Mouse (Mus musculus): ENCODE measurements around the gene Spata33. TPM values are rescaled to one million over a fixed set of nuclear protein-coding genes. Genes with fewer than 3 reads are reported as not detected.
"Not testable (repeated sequence)": the region's sequence is repeated elsewhere in the genome, so short reads cannot be mapped to it uniquely, and the experiment has no call there.

The Spata33 gene
- polyA plus RNA-seq, 1 experiment from 2014 or later: 4.8 TPM

- Histone ChIP-seq H3K4me3 (ENCODE audit: low read depth, low read length) (no peak overlapping the region), H3K9me3 (ENCODE audit: low read length) (no peaks in the 10 kb centered on the region), H3K4me1 (ENCODE audit: insufficient read depth, low read depth, low read length) (0 out of 2 replicates have a peak, but pooled peaks cover 1% of the 10 kb centered on the region), H3K9ac (replicated peaks; ENCODE audit: low read depth) (no peak overlapping the region), H3K4me2 (replicated peaks; ENCODE audit: low read depth, low read length) (0 out of 2 replicates have a peak overlapping the region, but pooled peaks have one; percentile 28), H3K36me3 (ENCODE audit: insufficient read depth, low read length) (no peaks in the 10 kb centered on the region), H3K27me3 (replicated peaks; ENCODE audit: insufficient read depth, low read length) (no peaks in the 10 kb centered on the region), H3K27ac (ENCODE audit: low read length) (no peak overlapping the region)
- 2% methylated on average over 9 of the region's 9 CpGs for WGBS
- DNase-seq (ENCODE audit: low spot score): peak; percentile 94
- peak; percentile 52 for ATAC-seq
- TF ChIP-seq EP300 (IDR thresholded peaks at IDR 0.05) (no peak), CTCF (IDR thresholded peaks at IDR 0.05) (peak; percentile 77)
Observed at GRCm38 (mm10) chr8:123190678-123191077, 22.0 kb upstream of the Spata33 start.

DNA sequence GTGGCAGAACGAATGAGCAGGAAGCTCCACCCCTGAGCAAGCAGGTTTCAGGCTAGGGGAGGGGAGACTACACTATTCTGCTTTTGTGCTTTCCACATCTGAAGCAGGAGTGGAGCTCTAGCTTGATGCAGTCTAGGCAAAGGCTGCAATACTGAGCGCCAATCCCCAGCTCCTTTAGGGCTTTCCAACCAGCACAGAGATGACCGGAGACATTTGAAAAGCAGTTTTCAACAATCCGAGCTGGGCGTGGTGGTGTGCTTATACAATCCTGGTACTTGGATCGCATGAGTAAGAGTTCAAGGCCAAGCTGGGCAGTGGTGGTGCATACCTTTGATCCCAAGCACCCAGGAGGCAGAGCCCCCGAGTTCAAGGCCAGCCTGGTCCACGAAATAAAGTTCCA is 20.7 kb upstream of the Spata33 start:
- ATAC-seq (no peak), DNase-seq (ENCODE audit: low spot score) (no peak)
- TF ChIP-seq CTCF (IDR thresholded peaks at IDR 0.05) (no peak), EP300 (IDR thresholded peaks at IDR 0.05) (no peak)
- no peaks in the 10 kb centered on the region for H3K9me3 ChIP-seq (ENCODE audit: low read length)
- WGBS: 47% methylated on average over 8 of the region's 8 CpGs
- H3K27ac ChIP-seq (ENCODE audit: low read length): no peak overlapping the region
- no peaks in the 10 kb centered on the region for H3K4me1 ChIP-seq (ENCODE audit: insufficient read depth, low read depth, low read length)
- H3K27me3 ChIP-seq (replicated peaks; ENCODE audit: insufficient read depth, low read length): no peaks in the 10 kb centered on the region
- no peak overlapping the region for H3K4me3 ChIP-seq (ENCODE audit: low read depth, low read length)
- H3K36me3 ChIP-seq (ENCODE audit: insufficient read depth, low read length): no peaks in the 10 kb centered on the region
- no peak overlapping the region for H3K4me2 ChIP-seq (replicated peaks; ENCODE audit: low read depth, low read length)
- H3K9ac ChIP-seq (replicated peaks; ENCODE audit: low read depth): no peak overlapping the region

- Histone ChIP-seq H3K9ac (replicated peaks; ENCODE audit: low read depth) (no peak overlapping the region), H3K4me2 (replicated peaks; ENCODE audit: low read depth, low read length) (no peak overlapping the region), H3K9me3 (ENCODE audit: low read length) (no peaks in the 10 kb centered on the region), H3K27me3 (replicated peaks; ENCODE audit: insufficient read depth, low read length) (no peaks in the 10 kb centered on the region), H3K27ac (ENCODE audit: low read length) (no peak overlapping the region), H3K36me3 (ENCODE audit: insufficient read depth, low read length) (no peaks in the 10 kb centered on the region), H3K4me3 (ENCODE audit: low read depth, low read length) (no peak overlapping the region), H3K4me1 (ENCODE audit: insufficient read depth, low read depth, low read length) (no peaks in the 10 kb centered on the region)
- DNase-seq (ENCODE audit: low spot score) (no peak), ATAC-seq (no peak)
- no peak for TF ChIP-seq EP300 (IDR thresholded peaks at IDR 0.05)
- TF ChIP-seq CTCF (IDR thresholded peaks at IDR 0.05): no peak
- 92% methylated on average over 9 of the region's 9 CpGs for WGBS
Observed at GRCm38 (mm10) chr8:123193771-123194170, 18.9 kb upstream of the Spata33 start.

DNA sequence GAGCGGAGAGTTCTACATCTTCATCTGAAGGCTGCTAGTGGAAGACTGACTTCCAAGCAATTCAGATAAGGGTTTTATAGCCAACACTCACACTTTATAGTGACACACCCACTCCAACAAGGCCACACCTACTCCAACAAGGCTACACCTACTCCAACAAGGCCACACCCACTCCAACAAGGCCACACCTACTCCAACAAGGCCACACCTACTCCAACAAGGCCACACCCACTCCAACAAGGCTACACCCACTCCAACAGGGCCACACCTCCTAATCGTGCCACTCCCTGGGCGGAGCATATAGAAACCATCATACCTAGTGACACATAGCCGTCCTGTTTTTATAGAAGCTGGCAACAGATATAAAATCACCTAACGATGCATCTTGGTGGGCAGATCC is 15.6 kb upstream of the Spata33 start:
- not testable (repeated sequence) for DNase-seq (ENCODE audit: low spot score); ATAC-seq; H3K4me3 ChIP-seq (ENCODE audit: low read depth, low read length); H3K27ac ChIP-seq (ENCODE audit: low read length); H3K4me2 ChIP-seq (replicated peaks; ENCODE audit: low read depth, low read length); H3K27me3 ChIP-seq (replicated peaks; ENCODE audit: insufficient read depth, low read length); H3K36me3 ChIP-seq (ENCODE audit: insufficient read depth, low read length); H3K4me1 ChIP-seq (ENCODE audit: insufficient read depth, low read depth, low read length); H3K9ac ChIP-seq (replicated peaks; ENCODE audit: low read depth); H3K9me3 ChIP-seq (ENCODE audit: low read length)
- 77% methylated on average over 5 of the region's 5 CpGs for WGBS

DNA sequence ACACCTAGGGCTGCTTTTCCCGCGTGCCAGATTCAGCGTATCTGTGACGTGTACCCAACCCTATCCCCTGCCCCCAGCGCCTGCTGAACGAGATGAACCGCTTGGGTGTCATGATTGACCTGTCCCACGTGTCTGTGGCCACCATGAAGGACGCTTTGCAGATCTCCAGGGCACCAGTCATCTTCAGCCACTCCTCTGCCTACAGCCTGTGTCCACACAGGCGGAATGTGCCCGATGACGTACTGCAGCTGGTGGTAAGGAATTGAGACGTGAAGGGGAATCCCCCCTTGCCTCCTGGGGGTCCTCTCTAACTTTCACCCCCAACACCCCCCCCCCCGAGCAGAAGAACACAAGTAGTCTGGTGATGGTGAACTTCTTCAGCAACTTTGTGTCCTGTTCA is 12.8 kb upstream of the Spata33 start:
- H3K9ac ChIP-seq (replicated peaks; ENCODE audit: low read depth): no peak overlapping the region
- no peaks in the 10 kb centered on the region for H3K36me3 ChIP-seq (ENCODE audit: insufficient read depth, low read length)
- H3K27ac ChIP-seq (ENCODE audit: low read length): no peak overlapping the region
- H3K4me2 ChIP-seq (replicated peaks; ENCODE audit: low read depth, low read length): no peak overlapping the region
- TF ChIP-seq CTCF (IDR thresholded peaks at IDR 0.05) (no peak), EP300 (IDR thresholded peaks at IDR 0.05) (no peak)
- WGBS: 40% methylated on average over 14 of the region's 14 CpGs
- H3K4me1 ChIP-seq (ENCODE audit: insufficient read depth, low read depth, low read length): no peaks in the 10 kb centered on the region
- ATAC-seq: peak; percentile 44; the same call in 1 of the 2 replicates
- DNase-seq (ENCODE audit: low spot score): peak; percentile 39
- no peaks in the 10 kb centered on the region for H3K9me3 ChIP-seq (ENCODE audit: low read length)
- no peak overlapping the region for H3K4me3 ChIP-seq (ENCODE audit: low read depth, low read length)
- H3K27me3 ChIP-seq (replicated peaks; ENCODE audit: insufficient read depth, low read length): no peaks in the 10 kb centered on the region

GRCm38 (mm10) chr8:123202288-123202687 is 10.3 kb upstream of the Spata33 start:
- Histone ChIP-seq H3K36me3 (ENCODE audit: insufficient read depth, low read length) (no peaks in the 10 kb centered on the region), H3K27ac (ENCODE audit: low read length) (no peak overlapping the region), H3K27me3 (replicated peaks; ENCODE audit: insufficient read depth, low read length) (no peaks in the 10 kb centered on the region), H3K4me3 (ENCODE audit: low read depth, low read length) (no peak overlapping the region), H3K4me2 (replicated peaks; ENCODE audit: low read depth, low read length) (no peak overlapping the region), H3K9me3 (ENCODE audit: low read length) (no peaks in the 10 kb centered on the region), H3K4me1 (ENCODE audit: insufficient read depth, low read depth, low read length) (no peaks in the 10 kb centered on the region), H3K9ac (replicated peaks; ENCODE audit: low read depth) (no peak overlapping the region)
- TF ChIP-seq CTCF (IDR thresholded peaks at IDR 0.05) (peak; percentile 96), EP300 (IDR thresholded peaks at IDR 0.05) (no peak)
- WGBS: 22% methylated on average over 5 of the region's 5 CpGs
- 0 out of 2 replicates have a peak, but pooled peaks have one; percentile 12 for ATAC-seq
- peak; percentile 79 for DNase-seq (ENCODE audit: low spot score)

GRCm38 (mm10) chr8:123203571-123203970 is 9.1 kb upstream of the Spata33 start:
- 72% methylated on average over 3 of the region's 3 CpGs for WGBS
- no peak overlapping the region for H3K4me2 ChIP-seq (replicated peaks; ENCODE audit: low read depth, low read length)

More at GRCm38 (mm10) chr8:123203571-123203970, 9.1 kb upstream of the Spata33 start:
- Histone ChIP-seq H3K4me1 (ENCODE audit: insufficient read depth, low read depth, low read length) (no peaks in the 10 kb centered on the region), H3K9me3 (ENCODE audit: low read length) (no peaks in the 10 kb centered on the region), H3K9ac (replicated peaks; ENCODE audit: low read depth) (no peak overlapping the region), H3K4me3 (ENCODE audit: low read depth, low read length) (no peak overlapping the region), H3K36me3 (ENCODE audit: insufficient read depth, low read length) (peaks cover under 1% of the 10 kb centered on the region; the same call in 1 of the 2 replicates), H3K27ac (ENCODE audit: low read length) (no peak overlapping the region), H3K27me3 (replicated peaks; ENCODE audit: insufficient read depth, low read length) (no peaks in the 10 kb centered on the region)
- ATAC-seq (no peak), DNase-seq (ENCODE audit: low spot score) (peak; percentile 28)
- no peak for TF ChIP-seq EP300 (IDR thresholded peaks at IDR 0.05)
- no peak for TF ChIP-seq CTCF (IDR thresholded peaks at IDR 0.05)
